Mouse (Mus musculus): Measurements from ENCODE around the gene Nelfcd.

DNA sequence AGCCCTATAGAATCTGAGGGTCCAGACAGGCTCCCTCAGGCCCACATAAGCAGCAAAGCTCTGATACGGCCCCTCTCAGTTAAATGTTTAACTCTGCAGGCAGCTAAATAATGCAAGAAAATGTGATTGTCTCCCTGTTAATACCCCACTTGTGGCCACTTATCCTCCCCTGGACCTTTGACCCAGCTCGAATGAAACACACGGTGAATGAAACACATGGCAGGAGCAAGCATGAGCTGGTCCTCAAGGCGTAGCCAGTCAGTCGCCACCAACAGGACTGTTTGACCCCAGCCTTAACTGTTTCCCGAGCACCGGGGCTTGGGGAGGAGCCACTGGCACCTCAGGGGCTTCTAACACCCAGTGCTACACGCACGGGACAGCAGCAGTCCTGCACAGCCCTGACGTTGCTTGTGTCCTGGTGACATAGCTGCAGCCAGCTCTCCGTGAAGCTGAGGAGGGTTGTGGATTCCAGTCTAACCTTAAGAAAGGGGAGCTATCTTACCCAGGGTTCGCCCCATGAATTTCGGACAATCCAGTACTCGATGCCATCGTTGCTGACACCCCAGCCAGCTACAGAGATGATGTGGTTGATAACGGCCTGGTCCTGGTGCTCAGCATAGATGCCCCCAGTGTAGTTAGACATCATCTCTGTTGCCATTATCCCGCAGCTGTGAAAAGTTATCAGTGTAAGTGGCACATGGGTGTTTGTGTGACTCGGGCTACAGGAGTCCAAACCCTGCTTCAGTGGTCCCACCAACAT is 12.7 kb downstream of the Nelfcd start:
- TF ChIP-seq CTCF (IDR thresholded peaks at IDR 0.05; ENCODE audit: insufficient read depth, low read length) (no peak), POLR2A (IDR thresholded peaks at IDR 0.05; ENCODE audit: borderline replicate concordance, extremely low read depth, low read depth, low read length) (no peak)
